Mouse (Mus musculus) T-cell, adult 2 months (primary cell): ENCODE results near the gene Slc35g1.
A peak's percentile ranks its signal among the peaks of the same experiment; 100 is the strongest.
"Not testable (repeated sequence)": the region's sequence is repeated elsewhere in the genome, so short reads cannot be mapped to it uniquely, and the experiment has no call there.

Experiments
- DNase-seq: peaks from one replicate; pipeline ENCODE4 v3.0.0; 2022; ENCODE audit warnings: low spot score

Gene Slc35g1

DNA sequence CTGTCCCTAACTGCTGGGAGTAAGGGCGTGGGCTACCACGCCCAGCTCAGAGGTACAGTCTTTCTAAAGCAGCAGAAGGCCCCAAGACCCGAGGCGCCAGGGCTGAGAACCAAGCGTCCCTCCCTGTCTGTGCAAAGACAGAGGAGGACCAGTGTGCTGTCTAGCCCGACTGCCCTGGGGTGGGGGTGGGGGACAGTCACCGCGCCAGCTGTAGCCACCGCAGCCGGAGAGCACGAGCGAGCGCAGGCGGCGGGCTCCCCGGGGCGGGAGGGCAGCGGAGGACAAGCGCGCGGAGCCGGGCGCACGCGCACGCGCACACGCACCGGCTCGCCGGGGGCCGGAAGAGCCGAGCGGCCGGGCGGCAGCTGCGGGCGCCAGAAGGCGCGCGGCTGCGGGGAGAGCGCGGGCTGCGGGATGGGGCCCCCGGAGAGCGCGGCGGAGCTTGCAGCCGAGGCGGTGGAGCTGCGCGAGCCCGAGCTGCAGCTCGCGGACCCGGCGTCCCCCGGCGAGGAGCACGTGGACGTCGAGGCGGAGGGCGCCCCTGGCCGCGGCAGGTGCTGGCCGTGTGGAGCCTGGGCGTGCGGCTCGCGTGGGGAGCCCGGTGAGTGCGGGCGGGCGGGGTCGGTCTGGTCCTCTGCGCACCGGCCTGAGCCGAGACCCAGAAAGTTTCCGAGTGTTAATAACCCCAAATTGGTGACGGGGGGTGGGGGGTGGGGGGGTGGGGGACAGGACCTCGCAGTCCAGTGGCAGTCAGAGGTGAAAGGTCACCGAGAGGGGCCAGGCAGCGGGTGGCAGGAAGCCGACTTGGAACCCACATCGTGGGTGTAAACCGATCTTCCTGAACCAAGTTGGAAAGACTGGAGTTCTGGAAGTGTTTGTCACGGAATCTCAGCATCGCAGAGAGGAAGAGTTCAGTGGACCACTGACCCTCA, at the start of gene Slc35g1:
Gene Slc35g1 (plus strand): TSS at position 280 of the 932 bp plus-strand sequence.
- peak; percentile 65 for DNase-seq

DNA sequence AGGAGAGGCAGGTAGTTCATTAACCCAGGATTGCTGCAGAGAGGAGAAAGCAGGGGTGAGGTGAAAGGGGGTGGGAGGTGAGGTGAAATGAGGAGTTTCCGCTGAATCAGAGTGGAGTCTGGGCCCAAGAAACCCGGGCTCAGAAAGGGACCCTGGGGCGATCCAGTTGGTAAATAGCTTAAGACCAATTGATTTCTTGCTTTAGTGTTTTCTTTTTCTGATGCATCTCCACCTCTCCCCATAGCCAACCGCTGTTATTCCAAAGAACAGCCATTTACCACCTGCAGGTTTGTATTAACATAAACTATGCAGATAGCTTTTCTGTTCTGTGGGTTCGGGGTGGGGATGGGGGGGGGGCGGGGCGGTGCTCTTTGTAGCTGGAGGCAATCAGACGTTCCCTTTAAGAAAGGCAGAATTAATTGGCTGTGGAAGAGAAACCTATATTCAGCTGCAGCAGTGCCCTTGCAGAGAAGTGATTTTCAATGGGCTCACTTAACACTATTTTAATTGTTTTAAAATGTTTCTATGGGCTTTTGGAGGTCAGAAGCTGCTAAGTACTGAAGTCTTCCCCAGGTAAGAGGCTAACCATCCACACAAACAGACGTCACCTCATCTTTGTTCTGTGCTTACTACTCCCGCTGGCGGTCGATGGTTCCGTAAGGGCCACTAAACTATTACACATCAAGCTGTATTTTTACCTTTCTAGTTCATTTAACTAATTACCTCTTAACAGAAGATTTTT, 47.3 kb upstream of the Slc35g1 start:
- no peak for DNase-seq

DNA sequence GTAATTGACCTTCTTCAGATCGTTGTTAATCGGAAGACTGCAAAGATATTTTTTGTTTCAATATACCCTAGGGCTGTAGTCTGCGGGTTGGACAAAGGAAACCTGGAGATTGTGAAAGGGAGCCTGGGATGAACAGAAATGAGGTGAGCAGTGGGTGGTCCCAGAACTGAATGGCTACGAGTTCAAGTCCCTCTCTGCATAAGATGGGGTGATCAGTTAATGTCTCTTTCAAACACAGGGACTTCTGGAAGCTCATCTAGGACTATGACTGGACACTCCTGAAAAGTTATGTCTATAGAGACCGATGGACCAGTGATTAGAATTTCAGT, 46.8 kb upstream of the Slc35g1 start:
- no peak for DNase-seq

DNA sequence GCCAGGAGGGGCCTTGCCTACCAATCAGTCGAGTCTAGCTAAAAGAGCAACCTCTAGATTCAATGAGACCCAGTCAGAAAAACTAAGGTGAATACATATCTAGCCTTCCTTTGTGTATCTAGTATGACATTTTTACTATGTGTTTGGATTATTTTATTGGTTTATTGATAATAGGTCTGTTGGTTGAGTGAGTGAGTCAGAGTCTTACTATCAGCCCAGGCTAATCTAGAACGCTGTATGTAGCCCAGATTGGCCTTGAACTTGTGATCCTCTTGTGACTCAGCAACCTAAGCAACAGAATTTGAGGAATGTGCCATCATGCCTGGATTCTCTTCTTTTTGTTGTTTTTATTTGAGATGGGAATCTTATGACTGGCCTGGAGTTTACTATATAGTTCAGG, 44.6 kb upstream of the Slc35g1 start:
- no peak for DNase-seq

DNA sequence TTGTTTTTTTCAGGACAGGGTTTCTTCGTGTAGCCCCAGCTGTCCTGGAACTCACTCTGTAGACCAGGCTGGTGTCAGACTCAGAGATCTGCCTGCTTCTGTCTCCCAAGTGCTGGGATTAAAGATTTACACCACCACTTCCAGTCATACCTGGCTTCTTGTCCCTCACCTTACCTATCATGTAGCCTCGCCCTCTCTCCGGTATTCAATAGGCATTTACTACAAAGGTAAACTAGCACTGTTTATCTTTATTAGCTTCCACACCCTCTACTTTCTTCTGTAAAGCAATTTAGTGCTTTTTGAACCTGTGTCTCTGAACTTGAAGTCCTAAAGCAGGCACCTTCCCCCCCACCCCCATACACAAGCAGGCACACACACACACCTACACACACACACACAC, 44.1 kb upstream of the Slc35g1 start:
- DNase-seq: no peak

DNA sequence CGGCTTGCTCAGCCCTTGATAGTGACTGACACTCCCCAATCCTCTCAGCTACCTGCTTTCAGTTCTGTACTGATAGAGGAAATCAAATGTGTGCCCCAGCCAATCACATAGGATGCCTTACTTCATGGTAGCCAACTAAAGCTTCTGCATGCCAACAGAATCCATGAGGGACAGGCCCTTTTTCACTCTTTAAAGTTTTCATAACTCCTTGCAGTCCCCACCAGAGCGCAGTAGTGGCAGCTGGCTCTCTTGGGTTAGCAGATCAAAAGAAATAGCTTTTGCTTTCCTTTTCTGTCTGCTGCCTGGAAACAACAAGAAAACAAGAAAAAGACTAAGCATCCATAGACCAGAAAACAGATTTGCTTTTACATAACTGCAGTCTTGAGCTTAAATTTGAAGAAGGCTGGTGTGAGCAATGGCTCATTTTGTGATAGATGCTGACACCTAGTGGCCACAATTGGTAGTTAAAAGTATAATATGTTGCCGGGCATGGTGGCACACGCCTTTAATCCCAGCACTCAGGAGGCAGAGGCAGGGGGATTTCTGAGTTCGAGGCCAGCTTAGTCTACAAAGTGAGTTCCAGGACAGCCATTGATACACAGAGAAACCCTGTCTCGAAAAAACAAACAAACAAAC, 43.2 kb upstream of the Slc35g1 start:
- peak; percentile 42 for DNase-seq

DNA sequence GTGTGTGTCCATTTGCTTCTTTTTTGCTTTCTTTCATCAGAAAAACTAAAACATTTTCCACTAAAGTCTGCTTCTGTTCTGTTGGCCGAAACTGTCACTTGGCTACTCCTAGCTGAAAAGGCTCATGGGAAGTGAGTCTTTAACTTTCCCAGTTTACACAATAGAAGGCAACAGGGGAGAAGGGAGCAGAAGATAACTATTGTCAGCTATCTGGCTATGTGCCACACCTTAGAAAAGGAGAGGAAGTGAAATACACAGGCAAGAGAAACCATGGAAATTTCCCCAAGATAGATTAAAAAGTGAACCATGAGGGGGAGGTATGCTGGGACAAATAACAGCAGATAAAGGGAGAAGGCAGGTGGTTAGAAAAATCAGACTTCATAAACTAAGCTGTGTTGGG, 41.5 kb upstream of the Slc35g1 start:
- DNase-seq: no peak

DNA sequence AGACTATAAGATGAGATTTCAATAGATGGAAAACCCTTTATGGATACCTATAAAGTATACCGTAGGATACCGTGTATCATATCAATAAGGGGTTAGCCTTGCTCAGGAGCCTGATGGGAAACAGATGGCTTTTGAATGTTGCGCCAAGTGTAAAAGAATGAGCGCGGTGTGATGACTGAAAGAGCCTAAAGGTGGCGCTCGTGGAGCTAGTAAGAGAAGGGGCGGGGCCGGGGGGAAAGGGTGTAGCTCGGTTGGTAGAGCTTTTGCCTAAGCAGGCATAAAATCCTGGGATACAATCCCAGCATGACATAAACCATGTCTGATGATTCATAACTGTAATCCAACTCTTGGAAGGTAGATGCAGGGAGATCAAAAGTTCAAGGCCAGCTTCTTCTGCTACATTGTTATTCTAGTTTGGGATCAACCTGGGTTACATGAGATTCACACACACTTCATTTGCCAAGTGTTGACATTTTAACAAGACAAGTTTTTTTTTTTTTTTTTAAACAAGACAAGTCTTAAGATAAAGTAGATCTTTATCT, 40.9 kb upstream of the Slc35g1 start:
- DNase-seq: no peak

DNA sequence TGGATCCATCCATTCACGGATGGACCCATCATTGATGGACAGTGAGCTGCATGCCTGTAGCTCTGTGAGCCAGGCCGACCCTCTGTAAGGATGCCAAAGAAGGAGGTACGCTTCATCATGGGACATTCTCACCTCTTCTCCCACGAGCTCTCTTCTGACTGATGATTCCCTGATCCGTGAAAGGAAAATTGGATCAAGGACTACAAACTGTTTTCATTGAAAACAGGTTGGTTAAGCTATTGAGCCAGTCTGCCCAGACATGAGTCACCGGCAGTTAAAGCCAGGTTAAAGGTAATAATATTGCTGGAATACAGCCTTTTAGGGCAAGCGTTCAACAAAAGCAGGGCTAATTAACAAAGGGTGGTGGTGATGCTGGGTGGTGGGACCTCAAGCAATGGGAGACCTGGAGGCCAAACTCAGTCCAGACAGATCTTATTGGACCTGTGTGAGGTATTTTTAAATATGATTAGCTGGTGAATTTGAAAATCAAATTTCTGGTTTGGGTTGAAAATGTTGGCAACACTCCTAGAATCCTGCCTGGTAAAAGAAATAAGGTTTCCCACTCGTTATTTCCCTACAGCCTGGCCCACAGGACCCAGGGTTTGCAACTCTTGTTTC, 39.5 kb upstream of the Slc35g1 start:
- DNase-seq: no peak

DNA sequence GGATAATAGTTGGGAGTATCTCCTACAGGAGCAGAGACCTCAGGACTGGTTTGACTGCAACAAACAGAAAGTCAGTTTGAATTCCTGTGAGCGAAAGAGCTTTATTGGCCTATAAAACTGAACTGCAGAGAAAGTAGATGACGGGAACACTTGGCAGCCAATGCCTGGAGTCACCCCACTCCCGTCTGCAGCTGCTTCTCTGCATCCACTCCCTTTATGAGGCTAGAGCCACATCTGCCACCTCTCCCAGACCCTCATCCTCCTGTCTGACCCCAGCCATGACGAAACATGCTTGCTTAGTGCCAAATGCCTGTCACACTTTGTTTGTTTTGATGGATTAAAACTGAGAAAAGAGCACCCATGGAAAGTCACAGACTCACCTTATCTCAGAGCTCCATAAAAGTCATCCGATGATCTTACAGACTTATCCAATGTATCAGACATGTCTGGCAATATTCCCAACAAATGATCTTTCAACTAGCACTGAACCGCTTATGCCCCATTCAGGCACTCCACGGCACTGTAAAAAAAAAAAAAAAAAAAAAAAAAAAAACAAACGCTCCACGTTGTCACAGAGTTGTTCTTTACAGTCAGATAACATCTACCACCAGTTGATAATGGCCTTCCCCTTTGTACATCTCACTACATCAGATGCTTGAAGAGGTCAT, 37.7 kb upstream of the Slc35g1 start:
- DNase-seq: no peak

DNA sequence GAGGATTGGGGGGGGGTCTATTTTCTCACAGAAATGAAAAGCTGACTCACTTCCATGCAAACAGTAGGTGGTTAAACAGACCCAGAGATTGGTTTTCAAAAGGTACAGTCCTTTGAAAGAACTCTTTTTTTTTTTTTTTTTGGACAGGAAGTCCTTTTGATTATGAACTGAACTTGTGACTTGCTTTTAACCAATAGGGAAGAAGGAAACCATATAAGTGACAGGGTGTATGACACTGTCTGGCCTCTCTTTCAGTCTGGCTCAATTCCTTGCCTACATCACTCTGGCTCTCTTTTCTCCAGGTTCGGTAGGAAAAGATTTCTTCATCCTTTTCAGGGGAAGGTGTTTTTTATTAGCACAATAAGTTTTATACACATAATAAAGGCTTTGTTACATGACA, 36.5 kb upstream of the Slc35g1 start:
- no peak for DNase-seq

DNA sequence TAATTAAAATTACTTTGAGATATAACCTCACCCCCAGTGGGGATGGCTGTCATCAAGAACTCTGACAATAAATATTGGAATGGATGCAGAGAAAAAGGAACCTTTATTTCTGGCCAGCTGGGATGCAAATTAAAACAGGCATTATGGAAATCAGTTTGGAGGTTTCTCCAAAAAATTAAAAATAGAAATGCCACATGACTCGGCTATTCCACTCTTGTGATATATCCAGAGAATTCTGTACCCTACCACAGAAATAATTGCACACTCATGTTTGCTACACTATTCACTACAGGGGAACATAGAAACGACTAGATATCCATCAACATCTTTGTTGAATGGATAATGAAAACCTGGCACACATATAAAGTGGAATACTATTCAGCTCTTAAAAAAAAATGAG, 33.9 kb upstream of the Slc35g1 start:
- DNase-seq: no peak

DNA sequence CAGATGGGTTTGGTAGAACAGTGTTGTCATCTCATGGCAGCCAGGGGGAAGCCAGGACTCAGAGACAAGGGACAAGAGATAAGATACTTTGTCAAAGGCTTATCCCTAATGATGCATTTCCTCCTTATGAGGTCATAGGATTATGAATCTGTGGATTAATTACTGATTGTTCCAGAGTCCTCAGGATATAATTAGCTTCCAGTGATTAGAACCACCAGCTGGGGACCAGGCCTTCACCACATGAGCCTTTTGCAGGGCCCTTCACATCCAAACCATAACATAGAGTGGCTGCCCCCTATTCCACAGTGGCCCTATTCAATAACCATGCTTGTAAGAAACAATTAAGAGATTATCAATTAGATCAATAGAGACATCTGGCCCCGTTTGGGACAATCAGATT, 32.4 kb upstream of the Slc35g1 start:
- DNase-seq: no peak

DNA sequence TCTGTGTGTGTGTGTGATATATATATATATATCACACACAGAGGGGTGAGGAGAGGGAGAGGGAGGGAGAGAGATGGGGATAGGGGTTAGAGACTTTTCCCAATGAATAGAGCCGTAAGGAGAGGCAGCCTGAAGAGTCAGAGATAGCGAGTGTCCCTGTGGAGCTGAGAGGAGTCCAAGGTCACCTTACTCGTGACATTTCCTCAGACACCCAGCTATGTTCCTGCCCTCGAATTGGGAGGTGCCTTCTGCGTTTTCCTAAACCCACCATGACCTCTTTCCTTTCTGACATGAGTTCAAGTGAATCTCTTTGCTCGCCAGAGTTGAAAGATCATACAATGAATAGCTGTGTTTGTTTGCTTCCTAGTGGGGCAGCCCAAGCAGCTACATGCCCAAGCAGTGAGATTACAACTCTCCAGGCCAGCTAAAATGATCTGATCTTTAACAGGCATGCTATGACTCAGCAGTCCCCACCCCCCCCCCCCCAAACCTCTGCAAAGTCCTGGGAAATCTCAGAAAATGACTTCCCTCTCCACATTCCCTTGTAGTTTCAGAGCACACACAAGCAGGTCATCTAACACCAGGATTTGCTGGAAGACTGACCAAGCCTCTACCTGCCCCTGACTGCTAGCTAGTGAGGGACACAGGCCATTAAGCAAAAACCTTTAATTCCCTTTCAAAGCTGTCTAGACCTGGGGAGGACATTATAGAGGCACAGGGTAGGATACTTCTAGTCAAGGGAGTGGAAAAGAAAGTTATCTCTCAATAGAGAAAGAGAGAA, 31.7 kb upstream of the Slc35g1 start:
- no peak for DNase-seq

DNA sequence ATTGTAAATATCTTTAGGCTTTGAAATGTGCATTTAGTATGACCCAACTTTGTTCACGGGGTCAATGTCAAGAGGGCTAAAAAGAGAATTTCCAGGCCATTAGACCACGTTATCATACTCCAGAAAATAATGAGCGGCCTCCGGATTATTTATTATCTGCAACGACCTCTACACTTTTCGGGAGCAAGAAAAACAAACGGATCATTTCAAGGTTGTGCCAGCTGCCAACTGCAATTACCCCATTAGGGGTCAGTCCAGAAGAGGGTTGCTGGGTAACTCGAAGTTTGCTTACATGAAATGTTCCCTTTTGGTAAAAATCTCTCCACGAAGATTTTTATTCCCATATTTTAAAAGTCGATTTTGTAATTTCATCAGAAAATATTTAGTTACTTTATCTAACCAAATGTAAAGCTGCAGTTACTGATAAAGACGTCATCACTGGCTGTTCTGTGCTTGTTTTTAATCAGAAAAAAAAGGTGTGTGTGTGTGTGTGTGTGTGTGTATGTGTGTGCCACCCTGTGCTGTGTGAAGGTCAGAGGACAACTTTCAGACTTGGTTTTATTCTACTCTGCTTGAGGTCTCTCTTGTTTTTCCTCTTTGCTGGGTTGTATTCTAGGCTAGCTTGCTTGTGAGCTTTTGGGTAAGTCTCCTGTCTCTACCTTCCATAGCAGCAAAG, 30.7 kb upstream of the Slc35g1 start:
- DNase-seq: no peak

DNA sequence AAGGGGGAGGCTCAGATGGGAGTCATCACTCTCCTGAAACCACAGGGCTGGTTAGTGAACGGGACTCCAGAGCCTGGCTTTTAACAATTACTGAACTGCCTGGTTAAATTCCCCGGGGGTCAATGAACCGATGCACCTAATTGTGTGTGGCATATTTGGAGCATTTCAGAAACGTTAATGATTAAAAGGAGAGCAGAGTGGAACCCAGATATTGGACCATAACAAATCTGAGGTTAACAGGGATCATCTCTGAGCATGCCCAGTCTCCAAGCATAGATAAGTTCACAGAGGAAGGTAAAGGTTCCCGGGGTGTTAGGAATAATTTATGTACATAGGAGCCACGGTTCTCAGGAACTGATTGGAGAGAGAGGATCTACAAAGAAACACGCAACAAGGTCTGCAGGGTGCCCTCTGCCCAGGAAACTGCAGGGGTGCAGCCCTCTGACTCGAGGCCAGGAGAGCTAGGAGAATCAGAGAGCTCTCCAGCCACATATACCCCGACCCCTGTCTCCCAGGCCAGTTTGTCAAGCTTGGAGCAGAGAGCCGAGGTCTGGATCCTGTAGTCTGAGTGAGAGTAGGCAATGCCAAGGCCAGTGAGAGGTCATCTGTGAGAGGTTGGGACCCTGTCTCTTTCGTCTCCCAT, 23.2 kb upstream of the Slc35g1 start:
- no peak for DNase-seq

DNA sequence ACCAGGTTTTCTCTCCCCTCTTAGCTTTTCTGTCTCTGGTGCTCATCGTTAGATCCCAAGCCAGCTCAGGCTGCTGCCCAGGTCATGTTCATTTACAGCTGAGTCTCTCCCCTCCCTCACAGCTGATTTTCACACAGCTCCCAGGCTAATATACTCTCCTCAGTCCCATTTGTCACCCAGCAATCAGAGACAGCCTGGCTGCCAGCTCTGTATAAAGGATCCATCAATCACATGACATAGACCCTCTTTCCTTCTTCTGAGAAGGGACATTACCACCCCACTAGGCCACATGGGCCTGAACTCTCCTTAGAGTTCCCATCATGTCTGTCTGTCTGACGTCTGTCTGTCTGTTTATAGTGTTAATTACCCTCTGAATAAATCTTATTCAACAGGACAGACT, 22.4 kb upstream of the Slc35g1 start:
- no peak for DNase-seq

DNA sequence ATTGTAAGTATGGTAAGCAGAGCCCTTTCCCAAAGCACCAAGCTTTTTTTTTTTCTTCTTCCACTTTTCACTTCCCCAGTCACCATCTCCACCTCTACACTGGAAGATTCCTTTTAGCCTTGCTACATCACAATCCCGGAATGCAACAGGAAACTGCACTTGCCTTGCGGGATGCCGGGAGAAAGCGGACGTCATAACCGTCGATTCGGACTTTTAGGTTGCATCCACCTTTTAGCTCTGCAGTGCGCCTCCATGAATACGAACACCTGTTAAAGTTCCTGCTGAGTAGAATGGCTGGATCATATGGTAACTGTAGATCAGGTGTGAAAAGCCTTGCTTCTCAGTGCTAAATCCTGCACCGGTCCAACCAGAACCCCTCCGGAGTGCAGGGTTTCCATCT, 12.0 kb upstream of the Slc35g1 start:
- DNase-seq: no peak

DNA sequence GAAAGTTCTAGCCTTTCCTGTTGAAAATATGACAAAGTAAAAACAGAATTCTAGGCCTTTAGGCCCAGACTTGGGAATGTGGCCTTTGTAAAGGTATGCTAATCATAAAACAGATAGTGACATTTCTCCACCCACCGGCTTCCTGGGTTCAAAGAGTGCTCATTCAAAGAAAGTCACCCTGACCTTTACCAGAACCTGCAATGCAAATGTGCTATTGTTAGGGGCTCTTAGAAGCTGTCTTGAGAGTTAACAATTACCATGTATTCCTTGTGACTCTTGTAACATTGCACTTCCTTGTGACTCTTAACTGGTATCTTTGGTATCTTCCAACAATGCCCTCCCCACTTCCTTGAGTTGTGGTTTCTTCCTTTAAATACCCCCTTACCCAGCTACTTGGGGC, 8.8 kb upstream of the Slc35g1 start:
- not testable (repeated sequence) for DNase-seq

DNA sequence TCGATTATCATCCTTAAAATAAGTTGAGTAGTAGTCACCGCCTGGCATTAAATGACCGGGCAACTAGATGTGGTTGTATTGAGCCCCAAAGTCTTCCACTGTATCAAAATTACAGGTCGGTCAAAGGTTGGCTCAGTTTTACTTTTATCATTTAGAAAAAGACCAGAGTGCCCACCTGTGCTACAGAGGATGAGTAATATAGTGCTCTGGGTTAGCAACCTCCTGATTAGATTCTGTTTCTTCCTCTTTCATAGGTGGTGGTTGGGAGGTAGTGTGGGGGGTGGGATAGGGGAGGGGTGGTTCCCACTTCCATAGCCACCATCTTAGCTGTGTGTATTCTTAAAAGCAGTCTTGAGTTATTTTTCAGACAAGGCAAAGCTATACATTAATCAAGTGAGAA, 7.9 kb upstream of the Slc35g1 start:
- no peak for DNase-seq
